Mouse (Mus musculus): ENCODE results near the gene Fggy. TPM values are rescaled to one million over a fixed set of nuclear protein-coding genes. Genes with fewer than 3 reads are reported as not detected.

Fggy gene
- total RNA-seq, 2 experiments from 2014 or later, result 14.9 to 16.2 TPM

GRCm38 (mm10) chr4:95707941-95708897, 150.9 kb downstream of the Fggy start:
- no peak for DNase-seq (ENCODE audit: low spot score in 2 of 2)

GRCm38 (mm10) chr4:95709750-95710149, 152.4 kb downstream of the Fggy start:
- DNase-seq (ENCODE audit: low spot score in 2 of 2), result no peak
- intact Hi-C loops (cut with DNase I), result no loop called here

More at GRCm38 (mm10) chr4:95707941-95708897, 150.9 kb downstream of the Fggy start:
- intact Hi-C loops (cut with DNase I), result no loop called here

- intact Hi-C loops (cut with DNase I), result no loop called here
- no peak for DNase-seq (ENCODE audit: low spot score in 2 of 2)
Observed at GRCm38 (mm10) chr4:95712802-95713201, 155.5 kb downstream of the Fggy start.

GRCm38 (mm10) chr4:95713271-95713670, 156.0 kb downstream of the Fggy start:
- DNase-seq (ENCODE audit: low spot score in 2 of 2), result no peak
- intact Hi-C loops (cut with DNase I), result no loop called here

- no peak for DNase-seq (ENCODE audit: low spot score in 2 of 2)
Observed at GRCm38 (mm10) chr4:95716137-95716536, 158.8 kb downstream of the Fggy start.

GRCm38 (mm10) chr4:95723615-95724014, 166.3 kb downstream of the Fggy start:
- intact Hi-C loops (cut with DNase I), result no loop called here
- DNase-seq (ENCODE audit: low spot score in 2 of 2), result no peak

More at GRCm38 (mm10) chr4:95716137-95716536, 158.8 kb downstream of the Fggy start:
- intact Hi-C loops (cut with DNase I), result no loop called here

GRCm38 (mm10) chr4:95726361-95726760, 169.1 kb downstream of the Fggy start:
- intact Hi-C loops (cut with DNase I), result loop anchor here (5.0 kb wide), 1 partner anchor 674 kb away; the partner anchor contains the start of gene Jun
- no peak for DNase-seq (ENCODE audit: low spot score in 2 of 2)

- no peak for DNase-seq (ENCODE audit: low spot score in 2 of 2)
- intact Hi-C loops (cut with DNase I), result loop anchor here (5.0 kb wide), 1 partner anchor 677 kb away; the partner anchor contains the start of gene Jun
Observed at GRCm38 (mm10) chr4:95729142-95729826, 172.0 kb downstream of the Fggy start.

GRCm38 (mm10) chr4:95731110-95731509, 173.8 kb downstream of the Fggy start:
- DNase-seq (ENCODE audit: low spot score in 2 of 2), result no peak
- intact Hi-C loops (cut with DNase I), result no loop called here

- intact Hi-C loops (cut with DNase I), result no loop called here
Observed at GRCm38 (mm10) chr4:95733397-95734249, 176.3 kb downstream of the Fggy start.

GRCm38 (mm10) chr4:95735967-95736366, 178.7 kb downstream of the Fggy start:
- no peak for DNase-seq (ENCODE audit: low spot score in 2 of 2)
- intact Hi-C loops (cut with DNase I), result no loop called here

More at GRCm38 (mm10) chr4:95733397-95734249, 176.3 kb downstream of the Fggy start:
- DNase-seq (ENCODE audit: low spot score in 2 of 2), result no peak

GRCm38 (mm10) chr4:95736674-95737073, 179.4 kb downstream of the Fggy start:
- DNase-seq (ENCODE audit: low spot score in 2 of 2), result no peak
- intact Hi-C loops (cut with DNase I), result no loop called here

GRCm38 (mm10) chr4:95738179-95738578, 180.9 kb downstream of the Fggy start:
- intact Hi-C loops (cut with DNase I), result no loop called here
- DNase-seq (ENCODE audit: low spot score in 2 of 2), result no peak

- intact Hi-C loops (cut with DNase I), result no loop called here
- DNase-seq (ENCODE audit: low spot score in 2 of 2), result no peak
Observed at GRCm38 (mm10) chr4:95738725-95739124, 181.4 kb downstream of the Fggy start.

- no peak for DNase-seq (ENCODE audit: low spot score in 2 of 2)
- intact Hi-C loops (cut with DNase I), result no loop called here
Observed at GRCm38 (mm10) chr4:95741115-95741734, 183.9 kb downstream of the Fggy start.

- DNase-seq (ENCODE audit: low spot score in 2 of 2), result peak; percentile 16 to 52
- intact Hi-C loops (cut with DNase I), result no loop called here
Observed at GRCm38 (mm10) chr4:95742986-95743385, 185.7 kb downstream of the Fggy start.

GRCm38 (mm10) chr4:95746954-95747353, 189.6 kb downstream of the Fggy start:
- intact Hi-C loops (cut with DNase I), result no loop called here
- DNase-seq (ENCODE audit: low spot score in 2 of 2), result no peak

GRCm38 (mm10) chr4:95747415-95748202, 190.3 kb downstream of the Fggy start:
- DNase-seq (ENCODE audit: low spot score in 2 of 2), result no peak
- intact Hi-C loops (cut with DNase I), result no loop called here

Measured in left cerebral cortex, postnatal 25 days (tissue).